Mouse (Mus musculus) erythroblast, embryonic 14.5 days (primary cell): ENCODE data around the gene Npcd.

Experiments used
- GATA1 ChIP-seq: IDR thresholded peaks from 2 replicates; pipeline ENCODE4 v1.6.1; 2012; ENCODE audit warnings: low read length, inconsistent platforms, mixed read lengths
- TAL1 ChIP-seq: IDR thresholded peaks from 3 replicates; pipeline ENCODE4 v1.6.1; 2012; ENCODE audit warnings: low read length, inconsistent platforms, mixed read lengths

- TF ChIP-seq GATA1 (no peak), TAL1 (no peak)
Observed at GRCm38 (mm10) chr15:79808114-79808513, 25.9 kb downstream of the Npcd start.
